Mouse (Mus musculus) spleen, adult 2 months (tissue): ENCODE data around the gene Ak5.

Source experiments
- CTCF ChIP-seq: fragments of 200-500 bp; IDR thresholded peaks from 2 replicates; pipeline ENCODE4 v1.5.1; 2011; ENCODE audit warnings: mild to moderate bottlenecking, inconsistent platforms; ENCODE audit not compliant: insufficient read depth, insufficient read length, insufficient replicate concordance; ENCODE audit errors: extremely low read depth
- POLR2A ChIP-seq: fragments of 200-500 bp; IDR thresholded peaks from 2 replicates; pipeline ENCODE4 v1.6.1; 2011; ENCODE audit warnings: low read depth, low read length, inconsistent platforms

- TF ChIP-seq POLR2A: no peak
- no peak for TF ChIP-seq CTCF
These were observed 224.0 kb downstream of the Ak5 start for GRCm38 (mm10) chr3:152444114-152444513.
